Mouse (Mus musculus): ENCODE results near the gene Sptssa.

- TF ChIP-seq CTCF (IDR thresholded peaks at IDR 0.05; ENCODE audit: insufficient read depth, low read length) (no peak), POLR2A (IDR thresholded peaks at IDR 0.05; ENCODE audit: borderline replicate concordance, extremely low read depth, low read depth, low read length) (peak; percentile 74; the same call in 1 of the 2 replicates)
Observed at GRCm38 (mm10) chr12:54656396-54657171, at the start of gene Sptssa.
